Mouse (Mus musculus) forebrain, embryonic 16.5 days (tissue): ENCODE measurements at regions not wholly inside any gene's neighbourhood (a gene's known extent, or its start where the extent isn't known, plus 50 kb on each side); places are given as distances from the start of the nearest gene placed in this dataset.

Experiments used
- ATAC-seq: fragments of 200-750 bp; cut with Nextera tagmentation; 2 replicates; pipeline ENCODE4 v1.8.0; 2017; ENCODE audit warnings: mild to moderate bottlenecking, moderate library complexity
- H3K27ac ChIP-seq: fragments of 300-500 bp; sonication (generic); 2 replicates; pipeline ENCODE4 v1.5.1; 2014; ENCODE audit warnings: low read length, control low read depth
- H3K27me3 ChIP-seq: fragments of 300-500 bp; sonication (generic); replicated peaks from 2 replicates; pipeline ENCODE4 v1.6.1; 2014; ENCODE audit warnings: low read length; ENCODE audit not compliant: control insufficient read depth, insufficient read depth
- H3K36me3 ChIP-seq: fragments of 300-500 bp; sonication (generic); 2 replicates; pipeline ENCODE4 v1.6.1; 2014; ENCODE audit not compliant: control insufficient read depth, insufficient read depth
- H3K4me1 ChIP-seq: fragments of 300-500 bp; sonication (generic); replicated peaks from 2 replicates; pipeline ENCODE4 v1.6.1; 2014; ENCODE audit warnings: low read length; ENCODE audit not compliant: control insufficient read depth, insufficient read depth
- H3K4me2 ChIP-seq: fragments of 300-500 bp; sonication (generic); 2 replicates; pipeline ENCODE4 v1.6.1; 2014; ENCODE audit warnings: mild to moderate bottlenecking, low read length, control low read depth
- H3K4me3 ChIP-seq: fragments of 300-500 bp; sonication (generic); replicated peaks from 2 replicates; pipeline ENCODE4 v1.5.1; 2014; ENCODE audit warnings: mild to moderate bottlenecking, low read length, control low read depth
- H3K9ac ChIP-seq: fragments of 300-500 bp; sonication (generic); replicated peaks from 2 replicates; pipeline ENCODE4 v1.6.1; 2014; ENCODE audit warnings: low read depth, low read length, control low read depth
- H3K9me3 ChIP-seq: fragments of 300-500 bp; sonication (generic); 2 replicates; pipeline ENCODE4 v1.6.1; 2016; ENCODE audit warnings: low read length; ENCODE audit not compliant: control insufficient read depth
- WGBS: fragments of 180-500 bp; shearing (Covaris S2); extraction: QIAGEN DNeasy Blood & Tissue Kit; methylation state at CpG from one replicate; pipeline ENCODE4 v1.1.7; 2014; 5-methylcytosine and 5-hydroxymethylcytosine counted together

DNA sequence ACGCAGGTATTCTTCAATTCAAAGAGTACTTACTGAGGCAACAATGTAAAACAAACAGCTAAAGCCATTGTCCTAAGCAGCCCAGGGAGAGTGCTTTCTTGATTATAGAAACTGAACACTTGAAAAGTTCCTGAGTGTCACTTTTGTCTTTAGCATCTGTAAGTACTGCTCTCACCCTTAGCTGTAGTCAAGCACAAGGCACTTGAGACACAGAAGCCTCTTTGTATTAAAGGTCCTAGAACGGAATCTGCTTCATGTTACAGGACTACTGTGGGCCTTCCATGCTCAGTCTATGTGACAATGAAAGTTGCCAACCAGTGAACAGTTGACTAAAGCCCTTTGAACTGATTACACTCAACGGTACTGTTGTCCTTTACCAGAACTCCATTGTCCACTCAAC, 450.6 kb downstream of the Cenpc1 start:
- WGBS = 67% methylated on average over 3 of the region's 3 CpGs
- no peaks in the 10 kb centered on the region for H3K4me1 ChIP-seq
- no peak overlapping the region for H3K4me3 ChIP-seq
- no peaks in the 10 kb centered on the region for H3K9me3 ChIP-seq
- no peaks in the 10 kb centered on the region for H3K27me3 ChIP-seq
- no peak overlapping the region for H3K4me2 ChIP-seq
- ATAC-seq = no peak
- no peak overlapping the region for H3K9ac ChIP-seq
- H3K36me3 ChIP-seq = no peaks in the 10 kb centered on the region
- no peak overlapping the region for H3K27ac ChIP-seq

DNA sequence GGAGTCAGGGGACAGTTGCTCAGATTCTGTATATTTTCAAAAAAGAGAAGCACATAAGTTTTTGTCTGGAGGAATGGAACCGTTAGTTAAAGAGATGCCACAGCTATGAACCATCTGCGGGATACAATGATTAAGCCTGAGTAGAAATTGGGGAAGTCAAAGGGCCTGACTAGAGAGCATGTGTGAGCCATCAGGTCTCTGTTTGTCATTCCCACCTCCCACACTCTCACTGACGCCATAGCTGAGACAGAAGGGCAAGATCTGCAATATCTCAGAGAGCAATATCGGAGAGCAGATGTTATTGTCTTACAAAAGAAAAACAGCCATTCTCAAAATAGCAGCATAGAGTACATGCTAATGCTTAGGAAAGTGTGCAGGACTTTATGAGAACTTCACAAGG, 452.8 kb downstream of the Cenpc1 start:
- Histone ChIP-seq H3K27ac (no peak overlapping the region), H3K27me3 (no peaks in the 10 kb centered on the region), H3K4me1 (no peaks in the 10 kb centered on the region), H3K9me3 (no peaks in the 10 kb centered on the region), H3K4me3 (no peak overlapping the region), H3K4me2 (no peak overlapping the region), H3K9ac (no peak overlapping the region), H3K36me3 (no peaks in the 10 kb centered on the region)
- no peak for ATAC-seq
- 76% methylated on average over 4 of the region's 4 CpGs for WGBS

DNA sequence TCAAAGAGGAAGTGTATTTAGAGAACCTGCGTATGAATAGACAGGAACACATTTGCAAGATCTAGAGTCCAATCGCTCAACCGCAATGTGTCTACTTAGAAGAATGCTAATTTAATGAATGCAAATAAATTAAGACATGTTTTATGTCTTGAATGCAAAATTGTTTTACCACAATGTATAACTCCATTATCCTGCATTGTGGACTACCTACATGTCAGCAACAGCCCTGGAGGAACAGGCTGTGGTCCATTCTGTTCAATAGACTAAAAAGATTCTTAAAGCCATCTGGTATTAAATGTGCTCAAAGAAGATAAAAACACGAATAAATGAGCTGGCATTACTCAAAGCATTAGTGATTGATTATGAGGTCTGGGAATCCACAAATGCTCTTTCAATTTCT, 456.3 kb downstream of the Cenpc1 start:
- peak; percentile 69 for ATAC-seq
- Histone ChIP-seq H3K9ac (no peak overlapping the region), H3K9me3 (no peaks in the 10 kb centered on the region), H3K27me3 (no peaks in the 10 kb centered on the region), H3K4me3 (no peak overlapping the region), H3K27ac (no peak overlapping the region), H3K4me1 (no peaks in the 10 kb centered on the region; the same call in 1 of the 2 replicates), H3K4me2 (no peak overlapping the region), H3K36me3 (no peaks in the 10 kb centered on the region)
- WGBS = 30% methylated on average over 4 of the region's 4 CpGs

DNA sequence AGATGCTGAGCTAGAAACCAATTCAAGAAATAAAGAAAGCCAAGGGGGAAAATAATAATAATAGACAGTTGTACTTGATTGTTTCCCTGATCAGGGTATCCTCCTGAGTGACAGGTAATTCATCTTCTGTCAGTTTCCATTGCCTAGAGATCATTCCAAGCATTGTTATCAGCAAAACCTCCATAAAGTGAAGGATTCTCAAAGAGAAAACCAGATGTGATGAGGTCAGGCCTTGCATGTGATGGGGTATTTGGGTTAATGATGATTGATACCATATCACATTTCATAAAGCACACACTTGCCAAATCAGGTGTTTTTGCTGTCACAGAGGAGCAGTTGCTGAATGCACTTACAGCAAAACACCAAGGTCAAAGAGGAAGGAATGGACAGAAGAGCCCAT, 467.2 kb downstream of the Cenpc1 start:
- Histone ChIP-seq H3K4me2 (no peak overlapping the region), H3K4me1 (no peaks in the 10 kb centered on the region; the same call in 1 of the 2 replicates), H3K27me3 (no peaks in the 10 kb centered on the region), H3K9me3 (no peaks in the 10 kb centered on the region), H3K36me3 (no peaks in the 10 kb centered on the region), H3K9ac (no peak overlapping the region), H3K4me3 (no peak overlapping the region), H3K27ac (no peak overlapping the region)
- ATAC-seq = no peak

DNA sequence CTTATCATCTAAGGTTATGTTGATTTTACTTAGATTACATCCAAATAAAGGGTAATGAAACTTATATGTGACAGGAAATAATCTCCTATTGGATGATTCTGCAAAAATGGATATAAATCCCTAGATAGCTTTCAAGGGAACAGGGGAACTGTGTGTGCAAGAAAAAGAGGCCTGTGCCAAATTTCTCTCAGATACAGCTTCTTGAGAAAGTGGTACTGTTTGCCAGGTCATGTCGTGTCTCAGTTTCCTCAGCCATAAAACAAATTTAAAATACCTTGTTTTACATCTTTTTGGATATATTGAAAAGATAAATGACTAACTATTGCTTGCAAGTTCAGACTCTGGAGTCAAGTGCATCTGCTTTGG, 470.3 kb downstream of the Cenpc1 start:
- no peaks in the 10 kb centered on the region for H3K9me3 ChIP-seq
- no peak overlapping the region for H3K27ac ChIP-seq
- no peak overlapping the region for H3K9ac ChIP-seq
- ATAC-seq = no peak; the same call in 1 of the 2 replicates
- H3K4me1 ChIP-seq = no peaks in the 10 kb centered on the region; the same call in 1 of the 2 replicates
- no peak overlapping the region for H3K4me3 ChIP-seq
- H3K4me2 ChIP-seq = no peak overlapping the region
- no peaks in the 10 kb centered on the region for H3K27me3 ChIP-seq
- no peaks in the 10 kb centered on the region for H3K36me3 ChIP-seq
- 25% methylated on average over 1 of the region's 1 CpGs for WGBS

DNA sequence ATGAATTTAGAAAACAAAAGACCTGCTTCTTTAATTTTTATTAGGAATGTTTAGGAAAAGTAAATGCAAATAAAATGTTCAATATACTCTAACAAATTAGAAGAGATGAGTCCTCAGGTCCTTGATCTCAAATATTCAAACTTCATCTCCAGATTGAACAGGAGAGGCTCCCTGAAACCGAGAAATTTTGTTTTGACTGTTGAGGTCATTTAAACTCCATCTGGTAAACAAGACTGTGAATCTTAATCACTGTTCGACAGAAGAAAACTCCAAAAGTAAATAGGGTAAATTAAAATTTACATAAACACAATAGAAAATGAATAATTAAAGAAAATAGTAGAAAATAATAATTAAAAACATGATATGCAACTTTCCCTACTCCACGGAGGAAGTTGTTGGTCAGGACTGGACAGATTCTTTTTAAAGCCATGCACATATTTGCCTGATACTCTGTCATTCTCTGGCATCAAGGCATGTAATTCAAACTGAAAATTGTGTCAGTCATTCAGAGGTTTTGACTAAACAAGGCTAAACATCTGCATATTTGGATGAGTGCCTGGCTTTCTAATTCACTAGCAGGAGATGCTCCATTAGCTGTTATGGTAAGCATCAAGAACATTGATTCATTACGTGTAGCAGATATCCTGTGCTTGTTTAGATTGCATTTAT, 470.8 kb downstream of the Cenpc1 start:
- Histone ChIP-seq H3K4me1 (no peaks in the 10 kb centered on the region; the same call in 1 of the 2 replicates), H3K9me3 (no peaks in the 10 kb centered on the region), H3K9ac (no peak overlapping the region), H3K4me3 (no peak overlapping the region), H3K27ac (no peak overlapping the region), H3K4me2 (no peak overlapping the region), H3K36me3 (no peaks in the 10 kb centered on the region), H3K27me3 (no peaks in the 10 kb centered on the region)
- peak; percentile 89 for ATAC-seq
- 19% methylated on average over 4 of the region's 4 CpGs for WGBS

DNA sequence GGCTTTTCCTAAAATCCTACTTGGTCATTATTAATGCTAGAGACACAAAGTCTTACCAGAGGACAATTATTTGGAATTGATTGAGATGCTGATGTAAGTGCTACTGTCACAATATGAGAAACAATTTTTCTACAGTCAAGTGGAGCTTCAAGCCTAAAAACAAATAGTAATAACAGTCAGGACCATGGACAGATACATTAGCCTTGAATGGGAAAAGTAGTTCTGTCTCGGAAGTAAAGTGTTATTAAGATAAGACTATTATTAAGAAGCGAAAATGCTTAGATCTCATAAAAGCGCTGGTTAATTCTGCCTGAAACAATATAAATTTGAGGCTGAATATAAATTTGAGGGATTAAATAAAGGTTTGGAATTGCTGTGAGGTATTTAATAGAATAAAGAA, 473.1 kb downstream of the Cenpc1 start:
- Histone ChIP-seq H3K4me1 (no peaks in the 10 kb centered on the region; the same call in 1 of the 2 replicates), H3K9me3 (no peaks in the 10 kb centered on the region), H3K4me2 (no peak overlapping the region), H3K36me3 (no peaks in the 10 kb centered on the region), H3K4me3 (no peak overlapping the region), H3K27me3 (no peaks in the 10 kb centered on the region), H3K9ac (no peak overlapping the region), H3K27ac (no peak overlapping the region)
- 79% methylated on average over 3 of the region's 3 CpGs for WGBS
- no peak for ATAC-seq

DNA sequence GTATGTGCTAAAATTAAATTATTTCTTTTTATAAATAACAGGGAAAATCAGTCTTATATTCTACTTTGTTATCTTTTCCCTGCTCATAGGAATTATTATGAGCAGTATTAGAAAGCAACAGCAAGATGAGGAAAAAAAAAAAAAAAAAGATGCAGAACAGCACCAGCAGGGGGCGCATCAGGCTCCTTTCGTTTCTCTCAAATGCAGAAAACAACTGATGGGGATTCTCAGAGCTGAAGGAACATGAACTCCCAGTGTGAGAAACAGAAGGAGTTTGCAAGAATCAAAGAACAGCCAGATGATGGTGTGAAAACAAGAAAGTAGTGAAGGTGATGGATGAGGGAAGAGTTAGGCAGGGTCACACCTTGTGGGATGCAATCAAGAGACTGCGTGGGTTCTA, 478.7 kb downstream of the Cenpc1 start:
- Histone ChIP-seq H3K4me1 (no peaks in the 10 kb centered on the region), H3K9ac (no peak overlapping the region), H3K4me2 (no peak overlapping the region), H3K4me3 (no peak overlapping the region), H3K9me3 (no peaks in the 10 kb centered on the region), H3K27me3 (no peaks in the 10 kb centered on the region), H3K36me3 (no peaks in the 10 kb centered on the region), H3K27ac (no peak overlapping the region)
- ATAC-seq = no peak
- WGBS = 36% methylated on average over 3 of the region's 3 CpGs

DNA sequence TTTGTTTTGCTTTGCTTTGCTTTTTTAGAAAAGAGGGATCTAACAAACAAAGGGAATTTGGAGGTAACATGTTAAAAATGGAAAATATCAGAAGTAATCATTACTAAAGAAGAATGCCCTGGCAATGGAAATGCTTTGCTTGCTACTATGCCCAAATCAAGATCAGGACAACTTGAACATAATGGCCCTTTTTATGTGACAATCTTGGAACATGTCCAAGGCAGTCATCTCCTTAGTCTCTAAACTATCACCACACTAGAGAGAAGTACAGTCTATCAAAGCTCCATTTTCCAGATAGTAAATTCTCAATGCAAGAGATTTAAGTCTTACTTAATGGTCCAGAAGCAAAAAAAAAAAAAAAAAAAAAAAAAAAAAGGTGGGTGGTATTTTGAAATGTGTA, 492.9 kb downstream of the Cenpc1 start:
- H3K4me2 ChIP-seq = no peak overlapping the region
- no peaks in the 10 kb centered on the region for H3K9me3 ChIP-seq
- no peak for ATAC-seq
- peaks cover 5% of the 10 kb centered on the region for H3K4me1 ChIP-seq
- H3K27me3 ChIP-seq = no peaks in the 10 kb centered on the region
- no peak overlapping the region; the same call in 1 of the 2 replicates for H3K27ac ChIP-seq
- H3K4me3 ChIP-seq = no peak overlapping the region
- H3K36me3 ChIP-seq = no peaks in the 10 kb centered on the region
- no peak overlapping the region for H3K9ac ChIP-seq

DNA sequence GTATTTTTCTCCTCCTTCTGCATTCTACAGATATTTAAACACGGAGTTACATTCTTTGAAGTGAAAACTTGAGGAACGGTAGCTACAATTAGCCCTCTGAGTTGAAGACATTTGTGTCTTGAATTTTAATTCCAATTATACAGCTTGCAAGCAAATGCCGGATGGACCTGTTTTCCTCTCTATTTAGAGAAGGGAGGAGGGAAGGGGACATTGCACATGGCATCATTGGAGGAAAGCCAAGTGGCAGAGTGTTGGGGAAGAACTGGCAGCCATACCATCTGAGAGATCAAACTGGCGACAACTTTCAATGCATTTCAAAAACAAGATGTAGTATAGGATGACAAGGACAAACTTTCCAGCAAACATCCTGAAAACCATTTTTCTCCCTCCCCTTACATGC, 493.4 kb downstream of the Cenpc1 start:
- no peaks in the 10 kb centered on the region for H3K36me3 ChIP-seq
- H3K27ac ChIP-seq = peak overlapping the region; percentile 70
- no peak overlapping the region for H3K9ac ChIP-seq
- no peaks in the 10 kb centered on the region for H3K27me3 ChIP-seq
- H3K4me1 ChIP-seq = peaks cover 5% of the 10 kb centered on the region
- H3K4me3 ChIP-seq = no peak overlapping the region
- no peaks in the 10 kb centered on the region for H3K9me3 ChIP-seq
- WGBS = 16% methylated on average over 4 of the region's 4 CpGs
- ATAC-seq = peak; percentile 94
- 0 out of 2 replicates have a peak overlapping the region, but pooled peaks have one; percentile 1 for H3K4me2 ChIP-seq
